Mouse (Mus musculus) kidney, postnatal 4 days (tissue): ENCODE data around the gene Snap91.

Experiments used
- DNase-seq, 2 experiments: peaks; one replicate each; pipeline ENCODE4 v3.0.0; 2021; ENCODE audit warnings: mixed read lengths in 2 of 2

Gene Snap91

DNA sequence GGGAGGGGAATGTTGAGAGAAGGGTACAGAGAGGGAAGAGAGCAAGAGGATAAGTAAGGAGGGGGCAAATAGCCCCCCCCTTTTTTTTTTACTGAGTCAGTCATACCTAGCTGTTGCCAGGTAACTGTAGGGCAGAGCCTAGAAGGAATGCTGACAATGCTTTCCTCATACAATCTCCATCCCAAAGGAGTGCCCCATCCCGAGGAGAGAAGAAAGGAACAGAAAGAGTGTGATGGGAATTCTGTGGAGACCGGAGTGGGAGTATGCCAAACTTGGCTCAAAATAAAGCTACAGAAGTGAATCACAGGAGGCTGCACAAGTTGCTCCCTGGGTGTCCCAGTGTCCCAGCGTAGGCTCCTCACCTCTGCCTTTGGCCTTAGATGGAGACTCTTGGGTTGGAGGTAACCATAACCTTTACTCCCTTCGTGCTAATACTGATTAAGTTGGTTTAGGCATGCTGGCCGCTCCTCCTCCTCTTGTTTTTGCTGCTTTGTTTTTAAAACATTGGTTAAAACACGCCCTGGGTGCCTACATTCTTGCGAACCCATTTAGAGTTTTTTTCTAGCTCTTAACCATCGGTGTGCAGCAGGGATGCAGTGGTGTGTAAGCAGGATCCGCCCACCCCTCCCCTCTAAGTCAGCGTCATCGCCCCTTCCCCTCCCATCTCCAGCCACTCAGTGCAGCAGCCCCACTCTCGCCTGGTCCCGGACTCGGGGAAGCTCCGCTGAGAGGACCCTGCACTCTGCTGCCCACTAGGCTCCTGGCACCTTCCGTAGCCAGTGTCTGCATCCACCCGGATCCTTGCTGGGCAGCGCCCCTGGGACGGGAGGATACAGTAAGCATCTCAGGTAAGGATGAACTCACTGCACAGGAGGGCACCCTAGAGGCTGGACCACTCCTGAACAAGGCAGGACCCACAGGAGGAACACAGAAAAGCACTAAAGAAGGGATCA is 137.2 kb downstream of the Snap91 start, which contains the start of gene Prss35:
TSS of gene Prss35 (plus strand) at position 691 of the 953 bp plus-strand sequence.
- DNase-seq: peak; percentile 44 to 60

DNA sequence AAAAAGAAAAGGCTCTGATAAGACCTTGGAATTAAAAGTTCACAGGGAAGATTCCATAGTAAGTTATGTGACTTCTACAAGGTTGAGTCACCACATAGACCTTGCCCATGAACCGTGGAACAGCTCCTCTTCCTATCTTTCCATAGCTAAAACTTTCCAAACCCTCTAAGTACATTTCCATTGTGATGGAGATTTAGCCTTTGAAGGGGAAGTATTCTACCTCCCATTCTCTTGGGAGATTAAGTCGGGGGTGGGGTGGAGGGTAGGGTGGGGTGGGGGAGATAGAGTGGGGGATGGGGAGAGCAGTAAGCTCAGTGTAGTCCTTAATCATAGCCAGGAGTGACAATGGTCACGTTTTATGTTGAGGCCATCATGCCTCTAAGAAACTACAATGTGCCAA is 140.5 kb downstream of the Snap91 start:
- no peak for DNase-seq

DNA sequence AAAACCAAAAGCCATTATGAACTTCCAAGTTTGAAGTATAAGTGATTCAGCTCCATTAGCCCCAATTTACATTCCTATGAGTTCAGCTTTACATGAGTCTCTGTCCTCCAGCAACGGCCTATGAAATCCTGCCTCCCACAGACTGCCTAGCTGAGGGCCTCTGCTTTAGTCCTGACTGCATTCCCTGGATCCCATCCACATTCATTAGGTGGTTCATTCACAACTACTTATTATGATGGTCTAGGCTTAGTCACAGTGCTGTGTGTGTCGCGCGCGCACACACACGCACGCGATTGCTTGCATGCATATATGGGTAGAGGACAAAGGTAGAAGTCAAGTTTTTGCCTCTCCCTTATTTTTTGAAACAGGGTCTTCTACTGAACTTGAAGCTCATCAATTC is 141.7 kb downstream of the Snap91 start:
- no peak for DNase-seq

DNA sequence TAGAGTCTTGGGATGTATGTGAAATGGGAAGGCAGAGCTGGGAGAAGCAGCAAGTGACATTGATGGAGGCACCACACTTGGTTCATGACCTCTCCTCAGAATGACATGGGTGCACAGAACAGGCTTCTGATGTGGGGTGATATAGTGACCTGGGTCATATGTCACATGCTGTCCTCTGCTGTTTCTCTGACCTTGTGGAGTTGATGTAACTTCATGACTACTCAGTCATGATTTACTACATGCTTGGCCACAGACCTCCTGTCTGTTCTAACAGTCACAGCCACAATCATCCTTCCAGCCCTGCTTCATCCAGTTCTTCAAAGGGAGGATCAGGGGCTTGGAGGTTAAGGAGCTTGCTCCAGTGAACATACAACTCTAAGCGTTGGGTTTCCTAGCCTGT is 142.4 kb downstream of the Snap91 start:
- no peak for DNase-seq

DNA sequence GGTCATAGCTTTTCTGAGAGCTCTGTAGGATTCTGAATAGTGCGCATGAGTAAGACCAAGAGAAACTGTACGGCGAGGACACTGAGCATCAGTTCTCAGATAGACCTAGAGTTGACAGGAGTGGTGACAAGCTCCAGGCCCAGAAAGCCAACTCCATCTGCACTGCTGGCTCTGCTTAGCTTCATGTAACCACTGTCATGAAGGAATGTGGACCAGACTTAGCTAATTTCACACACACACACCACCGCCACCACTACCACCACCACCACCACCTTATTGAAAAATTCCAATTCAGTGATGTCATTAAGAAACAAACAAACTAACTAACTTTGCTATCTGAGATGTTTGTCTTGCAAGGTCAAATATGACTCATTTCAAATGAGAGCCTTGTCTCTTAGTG is 143.5 kb downstream of the Snap91 start:
- DNase-seq: no peak

DNA sequence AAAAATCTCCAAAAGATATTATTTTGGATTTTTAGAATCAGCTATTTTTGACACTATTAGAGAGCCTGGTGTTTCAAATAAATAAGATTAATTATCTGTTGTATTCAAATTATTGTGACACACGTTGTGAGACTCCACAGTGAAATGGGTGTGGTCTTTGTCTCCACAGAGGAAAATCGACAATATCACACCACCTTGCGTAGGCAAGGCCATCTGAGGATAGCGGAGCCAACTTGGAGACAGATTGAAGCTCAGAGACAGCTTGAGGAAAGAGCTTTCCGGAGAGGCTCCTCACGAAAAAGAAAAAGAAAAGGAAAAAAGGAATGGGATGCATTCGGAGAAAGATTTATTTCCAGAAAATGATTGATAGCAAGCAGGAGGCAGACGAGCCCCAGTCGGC is 145.7 kb downstream of the Snap91 start:
- DNase-seq: no peak

DNA sequence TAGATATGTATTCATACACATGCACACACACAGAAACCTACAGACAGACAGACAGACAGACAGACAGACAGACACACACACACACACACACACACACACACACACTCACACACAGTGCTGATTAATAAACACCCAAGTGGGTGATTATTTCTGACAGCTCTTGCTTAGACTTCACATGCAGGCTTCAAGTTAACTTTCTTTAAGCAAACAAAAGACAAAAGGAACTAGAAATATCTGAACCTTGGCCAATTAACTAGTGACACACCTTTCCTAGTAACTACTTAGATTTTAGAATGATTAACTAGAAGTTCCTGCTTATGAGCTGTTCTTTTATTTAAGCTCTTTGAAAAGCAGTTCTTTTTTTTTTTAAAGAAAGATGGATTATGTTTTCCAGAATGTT is 146.1 kb downstream of the Snap91 start:
- no peak for DNase-seq

DNA sequence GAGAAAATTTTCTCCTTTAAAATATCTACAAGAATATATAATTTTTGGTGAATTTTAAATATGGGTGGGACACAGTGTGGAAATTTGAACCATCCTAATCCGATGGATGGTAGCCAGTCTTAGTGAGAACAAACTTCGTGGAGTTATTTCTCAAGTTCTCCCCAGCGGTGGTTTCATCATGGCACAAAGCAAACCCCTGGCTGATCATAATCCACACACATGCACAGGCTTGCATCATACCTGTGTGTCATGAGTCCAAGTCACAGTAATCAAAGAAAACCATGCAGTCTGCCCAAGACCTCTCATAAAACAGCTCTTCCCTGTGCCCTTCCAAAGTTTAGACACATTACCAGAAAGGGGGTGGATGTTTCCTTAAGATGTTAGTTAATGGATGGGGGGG is 150.6 kb downstream of the Snap91 start:
- DNase-seq: no peak

DNA sequence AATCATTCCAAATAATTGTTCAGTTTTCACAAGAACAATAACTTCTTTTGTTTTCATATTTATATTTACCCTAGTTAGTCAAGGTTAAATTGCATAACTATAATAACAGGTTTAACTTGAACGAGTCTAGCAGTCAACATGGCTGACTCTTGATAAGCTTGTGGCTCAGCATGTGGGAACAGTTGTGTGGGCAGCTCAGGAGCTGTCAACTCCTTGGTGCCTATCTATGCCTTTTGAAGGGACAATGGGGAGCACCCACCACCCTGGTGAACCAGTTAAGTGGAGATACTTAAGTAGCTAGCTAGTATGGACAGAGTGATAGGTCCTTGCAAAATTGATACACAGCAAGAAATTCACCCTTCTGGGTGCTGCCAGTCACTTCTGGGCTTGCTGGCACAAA is 151.4 kb downstream of the Snap91 start:
- DNase-seq: no peak

DNA sequence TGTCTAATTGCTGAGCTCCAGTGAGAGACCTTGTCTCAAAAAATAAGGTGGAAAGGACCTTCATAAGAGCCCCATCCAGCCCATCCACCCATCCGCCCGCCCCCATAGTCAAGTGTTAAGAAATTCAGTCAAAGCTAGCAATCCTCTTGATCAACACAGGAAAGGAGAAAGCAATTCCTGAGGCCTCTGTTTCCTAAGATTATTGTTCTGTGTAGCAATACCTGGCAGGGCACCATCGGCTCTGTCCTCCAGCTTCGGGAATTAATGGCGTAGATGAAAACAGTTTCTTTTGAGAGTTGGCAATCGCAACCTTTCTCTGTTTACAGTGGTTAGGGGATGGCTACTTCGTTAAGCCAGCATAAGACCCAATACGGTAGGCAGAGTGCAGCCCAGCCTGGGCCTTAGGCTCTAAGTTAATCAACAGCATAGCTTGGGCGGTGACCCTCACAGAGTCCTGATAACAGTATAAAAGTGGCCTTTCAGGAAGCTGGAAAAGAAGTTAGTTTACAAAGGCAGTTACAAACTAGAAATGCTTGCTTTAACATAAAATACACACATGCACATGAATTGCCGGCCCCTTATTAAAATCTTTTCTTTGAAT is 152.1 kb downstream of the Snap91 start:
- no peak for DNase-seq

DNA sequence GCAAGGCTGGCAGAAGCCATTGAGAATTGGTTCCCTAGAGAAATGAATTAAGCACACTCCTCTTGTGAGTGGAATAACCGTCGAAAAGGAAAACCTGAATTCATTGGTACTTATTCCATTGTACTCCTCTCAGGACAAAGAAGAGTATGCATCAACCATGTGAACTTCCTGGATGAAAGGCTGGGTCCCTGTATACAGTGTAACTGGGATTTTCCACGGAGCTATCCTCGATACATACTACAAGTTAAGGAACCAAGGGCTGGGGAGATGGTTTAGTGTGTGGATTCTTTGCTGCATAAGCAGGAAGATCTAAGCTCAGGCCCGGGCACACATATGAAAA is 154.1 kb downstream of the Snap91 start:
- no peak for DNase-seq

DNA sequence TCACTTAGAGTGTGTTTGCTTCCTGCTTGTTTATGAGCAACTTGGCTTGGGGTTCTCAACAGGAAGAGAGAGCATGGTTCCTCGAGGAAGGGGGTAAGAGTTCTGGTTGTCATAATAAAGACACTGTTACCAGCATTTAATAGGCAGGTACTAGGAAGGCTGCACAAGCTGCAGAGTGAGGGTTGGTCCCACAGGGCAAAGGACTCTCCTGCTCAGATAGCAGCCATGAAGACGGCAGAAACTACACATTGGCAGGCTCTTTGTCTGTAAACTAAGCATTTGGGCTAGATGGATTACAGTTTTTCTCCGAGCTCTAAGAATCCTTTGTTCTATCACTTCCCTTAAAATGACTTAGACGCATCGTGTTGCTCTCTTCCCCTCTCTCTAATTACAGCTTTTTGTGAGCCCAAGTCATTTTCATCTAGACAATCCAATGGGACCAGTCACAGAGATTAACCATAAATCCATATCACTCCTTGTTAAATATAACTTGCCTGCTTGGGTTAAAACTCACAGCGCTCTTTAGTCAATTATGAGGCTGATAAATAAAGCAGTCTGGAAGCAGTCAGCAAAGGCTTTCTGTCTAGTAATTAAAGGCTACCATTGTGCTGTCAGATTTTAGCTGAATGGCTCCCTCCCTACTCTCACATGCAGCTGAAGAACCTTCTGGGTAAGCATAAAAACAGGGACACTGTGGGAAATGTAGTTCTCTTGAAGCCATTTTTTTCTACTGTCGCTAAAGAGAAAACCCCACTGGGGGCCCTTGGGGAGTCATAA is 154.7 kb downstream of the Snap91 start:
- no peak for DNase-seq

DNA sequence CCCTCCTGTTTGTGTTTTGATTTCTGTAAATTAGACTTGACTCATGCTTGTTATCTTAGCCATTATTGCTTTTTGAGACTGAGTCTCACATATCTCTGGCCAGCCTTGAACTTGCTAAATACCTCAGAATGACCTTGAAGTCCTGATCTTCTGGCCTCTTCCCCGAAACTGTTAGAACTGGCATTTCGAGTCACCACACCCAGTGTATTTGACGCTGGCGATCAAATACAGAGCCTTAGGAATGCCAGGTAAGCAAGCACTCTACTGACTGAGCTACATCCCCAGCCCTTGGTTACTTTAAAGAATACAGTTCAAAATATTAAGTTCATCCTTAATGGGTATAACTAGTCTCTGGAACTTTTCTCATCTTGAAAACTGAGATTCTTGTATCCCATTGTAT is 155.4 kb downstream of the Snap91 start:
- no peak for DNase-seq

DNA sequence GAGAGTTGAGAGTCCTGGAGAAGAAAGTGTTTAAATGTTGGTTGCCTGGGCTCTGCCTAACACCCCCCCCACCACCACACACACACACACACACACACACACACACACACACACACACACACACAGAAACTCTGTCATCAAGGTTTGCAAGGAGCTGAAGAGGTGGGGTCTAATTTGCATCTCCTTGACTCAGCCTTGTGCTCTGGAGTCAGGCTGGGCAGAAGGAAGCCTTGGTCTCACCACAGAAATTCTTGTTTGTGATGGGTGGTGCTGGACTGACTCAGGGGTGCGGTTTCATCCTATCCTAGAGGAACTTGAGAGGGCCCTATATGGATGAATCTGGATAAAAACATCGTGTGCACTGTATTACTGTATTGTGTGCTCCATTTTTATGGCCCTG is 159.7 kb downstream of the Snap91 start:
- DNase-seq: no peak

DNA sequence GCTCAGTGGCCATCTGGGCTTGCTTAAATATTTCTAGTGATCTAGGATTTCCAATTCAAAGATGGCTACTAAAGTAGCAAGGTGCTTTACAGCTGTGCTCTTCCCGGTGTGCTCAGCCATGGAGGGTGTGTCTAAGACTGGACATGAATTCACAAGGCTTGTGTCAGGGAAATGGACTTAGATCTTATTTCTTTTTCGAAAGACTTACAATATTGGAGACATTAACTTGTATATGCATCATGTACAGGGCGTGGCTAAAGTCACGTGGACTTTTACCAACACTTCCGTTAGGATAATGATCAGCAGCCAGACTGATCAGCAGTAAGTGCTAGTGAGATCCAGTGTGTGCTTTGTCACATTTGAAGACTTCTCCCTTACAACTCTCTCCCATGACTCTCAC is 160.2 kb downstream of the Snap91 start:
- no peak for DNase-seq

DNA sequence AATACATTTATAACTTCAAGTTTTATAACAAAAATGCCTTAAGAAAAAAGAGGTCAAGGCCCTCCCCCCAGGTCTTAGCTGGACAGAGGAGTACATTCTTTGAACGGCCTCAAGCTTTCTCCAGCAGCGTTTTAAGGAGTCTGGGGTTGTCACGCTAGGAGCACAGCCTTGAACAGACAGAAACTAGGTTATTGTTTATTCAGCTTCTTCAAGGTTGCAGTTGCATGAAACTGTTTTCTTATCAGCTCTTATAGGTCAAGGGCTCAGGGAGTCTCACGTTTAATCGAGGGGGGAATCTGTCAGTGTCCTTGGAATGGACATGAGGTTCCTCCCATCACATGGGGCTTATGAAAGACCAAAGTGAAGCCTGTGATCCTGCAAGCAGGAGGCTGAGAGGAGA is 163.3 kb downstream of the Snap91 start:
- no peak for DNase-seq

DNA sequence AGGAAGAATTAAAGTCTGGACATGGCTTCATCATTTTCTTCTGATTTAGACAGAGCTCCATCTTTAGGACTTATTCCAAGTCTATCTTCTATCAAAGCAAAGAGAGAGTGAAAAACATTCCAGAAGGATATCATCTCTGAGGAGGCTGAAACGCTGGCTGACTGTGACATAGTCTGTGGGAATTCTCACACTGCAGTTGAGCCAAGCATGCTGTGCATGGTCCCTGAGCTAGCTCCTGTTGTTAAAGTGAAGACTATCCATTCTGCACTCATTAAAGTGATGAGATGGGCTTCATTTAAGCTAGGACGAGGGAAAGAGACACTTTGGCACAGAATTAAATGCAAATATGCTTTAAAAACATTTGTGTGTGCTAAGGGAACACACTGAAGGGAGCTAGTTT is 163.9 kb downstream of the Snap91 start:
- DNase-seq: no peak
